Mouse (Mus musculus) myocyte (in vitro differentiated cells): ENCODE data around the gene Serpina16. TPM values are rescaled to one million over a fixed set of nuclear protein-coding genes. Genes with fewer than 3 reads are reported as not detected.
A peak's percentile ranks its signal among the peaks of the same experiment; 100 is the strongest.

Experiments
- H3K27me3 ChIP-seq: one replicate; pipeline ENCODE4 v1.6.1; 2011; ENCODE audit not compliant: control insufficient read depth, insufficient read depth, insufficient read length
- H3K36me3 ChIP-seq: one replicate; pipeline ENCODE4 v1.6.1; 2011; ENCODE audit not compliant: control insufficient read depth, insufficient read depth
- H3K4me2 ChIP-seq: one replicate; pipeline ENCODE4 v1.6.1; 2011; ENCODE audit warnings: low read depth, control low read depth
- H3K4me3 ChIP-seq: one replicate; pipeline ENCODE4 v1.5.1; 2011; ENCODE audit warnings: mild to moderate bottlenecking, control low read depth, moderate library complexity
- H3K79me2 ChIP-seq: one replicate; pipeline ENCODE4 v1.6.1; 2011; ENCODE audit not compliant: control insufficient read depth, insufficient read depth
- H3ac ChIP-seq: one replicate; pipeline ENCODE4 v1.6.1; 2011; ENCODE audit not compliant: control insufficient read depth, insufficient read length
- CEBPB ChIP-seq: IDR thresholded peaks from 2 replicates; pipeline ENCODE4 v1.6.1; 2011; ENCODE audit warnings: mild to moderate bottlenecking, moderate library complexity; ENCODE audit not compliant: poor library complexity, insufficient read depth, severe bottlenecking
- E2F4 ChIP-seq: IDR thresholded peaks from one replicate; pipeline ENCODE4 v1.6.1; 2011; ENCODE audit warnings: mild to moderate bottlenecking, control low read depth, moderate library complexity; ENCODE audit not compliant: insufficient read depth
- MAX ChIP-seq: IDR thresholded peaks from one replicate; pipeline ENCODE4 v1.6.1; 2011; ENCODE audit warnings: low read depth, mild to moderate bottlenecking, control low read depth
- MYOD1 ChIP-seq, 3 experiments: IDR thresholded peaks; one replicate each; pipeline ENCODE4 v1.6.1; 2011; ENCODE audit warnings: control low read depth in 2 of 3, low read depth in 2 of 3, mild to moderate bottlenecking in 2 of 3, moderate library complexity in 1 of 3; ENCODE audit not compliant: insufficient read length in 2 of 3, control insufficient read depth in 1 of 3
- MYOG ChIP-seq, 3 experiments: IDR thresholded peaks; one replicate each; pipeline ENCODE4 v1.6.1; 2011; ENCODE audit warnings: control low read depth in 2 of 3, low read depth in 2 of 3, mild to moderate bottlenecking in 2 of 3; ENCODE audit not compliant: insufficient read length in 2 of 3, control insufficient read depth in 1 of 3, insufficient read depth in 1 of 3
- POLR2A ChIP-seq: IDR thresholded peaks from one replicate; pipeline ENCODE4 v1.6.1; 2011; ENCODE audit warnings: low read depth, mild to moderate bottlenecking, control low read depth, moderate library complexity; ENCODE audit not compliant: insufficient read length
- POLR2AphosphoS2 ChIP-seq: IDR thresholded peaks from one replicate; pipeline ENCODE4 v1.6.1; 2011; ENCODE audit warnings: low read depth, control low read depth; ENCODE audit not compliant: insufficient read length
- REST ChIP-seq: IDR thresholded peaks from one replicate; pipeline ENCODE4 v1.6.1; 2011; ENCODE audit warnings: mild to moderate bottlenecking, control low read depth, moderate library complexity; ENCODE audit not compliant: insufficient read depth, insufficient read length
- SRF ChIP-seq: IDR thresholded peaks from one replicate; pipeline ENCODE4 v1.6.1; 2011; ENCODE audit warnings: low read depth; ENCODE audit not compliant: control insufficient read depth, insufficient read length
- TCF12 ChIP-seq: IDR thresholded peaks from one replicate; pipeline ENCODE4 v1.6.1; 2011; ENCODE audit warnings: mild to moderate bottlenecking, control low read depth; ENCODE audit not compliant: poor library complexity, insufficient read depth, severe bottlenecking
- TCF3 ChIP-seq: IDR thresholded peaks from one replicate; pipeline ENCODE4 v1.6.1; 2011; ENCODE audit warnings: low read depth, control low read depth; ENCODE audit not compliant: insufficient read length
- USF1 ChIP-seq: IDR thresholded peaks from one replicate; pipeline ENCODE4 v1.6.1; 2011; ENCODE audit warnings: low read depth, mild to moderate bottlenecking, control low read depth, moderate library complexity
- polyA plus RNA-seq: library from polyadenylated mRNA; unstranded; fragments of >200 nt; fragmentation: generic; extraction: Trizol; gene quantifications from one replicate; pipeline ENCODE4 v1.2.1, GENCODE M21; 2012; ENCODE audit warnings: missing spikeins

Gene Serpina16
- polyA plus RNA-seq, 1 experiment, result not detected

GRCm38 (mm10) chr12:103660076-103660475, 15.9 kb downstream of the Serpina16 start:
- Histone ChIP-seq H3ac (no peak overlapping the region), H3K4me3 (no peak overlapping the region), H3K36me3 (no peaks in the 10 kb centered on the region), H3K79me2 (no peaks in the 10 kb centered on the region), H3K4me2 (no peak overlapping the region), H3K27me3 (no peaks in the 10 kb centered on the region)
- TF ChIP-seq MYOG (IDR thresholded peaks at IDR 0.05; ENCODE audit: control insufficient read depth in 1 of 3, insufficient read depth in 1 of 3, insufficient read length in 2 of 3, low read depth in 2 of 3) (no peak), E2F4 (no peak), TCF3 (no peak), TCF12 (no peak), POLR2AphosphoS2 (no peak), USF1 (no peak)

DNA sequence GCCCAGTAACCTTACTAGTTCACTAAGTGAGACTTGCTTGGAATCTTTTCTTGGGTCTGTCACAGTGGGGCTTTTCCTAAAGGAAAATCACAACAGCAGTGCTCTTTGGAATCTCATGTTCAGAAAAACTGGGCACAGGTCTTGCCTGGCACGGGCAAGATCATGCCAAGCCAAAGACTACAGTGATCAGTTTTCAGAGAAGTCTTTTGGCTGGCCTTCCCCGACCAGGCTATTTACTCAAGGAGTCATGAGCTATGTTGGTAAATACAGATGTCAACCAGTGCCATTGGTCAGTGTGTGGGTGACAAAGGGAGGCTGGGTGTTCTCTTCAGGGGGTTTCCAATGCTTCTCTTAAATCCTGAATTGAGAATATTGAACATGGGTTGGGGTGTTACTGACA, 16.8 kb downstream of the Serpina16 start:
- Histone ChIP-seq H3K4me2 (no peak overlapping the region), H3K36me3 (no peaks in the 10 kb centered on the region), H3K79me2 (no peaks in the 10 kb centered on the region), H3K27me3 (no peaks in the 10 kb centered on the region), H3ac (no peak overlapping the region), H3K4me3 (no peak overlapping the region)
- TF ChIP-seq TCF3, result no peak
- TF ChIP-seq REST, result no peak
- TF ChIP-seq CEBPB, result no peak
- TF ChIP-seq USF1, result no peak
- no peak for TF ChIP-seq E2F4
- no peak for TF ChIP-seq MYOD1 (IDR thresholded peaks at IDR 0.05; ENCODE audit: control insufficient read depth in 1 of 3, insufficient read length in 2 of 3, low read depth in 2 of 3)
- TF ChIP-seq SRF, result no peak
- TF ChIP-seq TCF12, result no peak
- TF ChIP-seq POLR2AphosphoS2, result no peak
- TF ChIP-seq MYOG (IDR thresholded peaks at IDR 0.05; ENCODE audit: control insufficient read depth in 1 of 3, insufficient read depth in 1 of 3, insufficient read length in 2 of 3, low read depth in 2 of 3), result no peak
- no peak for TF ChIP-seq MAX
- no peak for TF ChIP-seq POLR2A

GRCm38 (mm10) chr12:103657991-103658390, 17.9 kb downstream of the Serpina16 start:
- H3K79me2 ChIP-seq, result no peaks in the 10 kb centered on the region
- H3K4me3 ChIP-seq, result no peak overlapping the region
- no peak overlapping the region for H3K4me2 ChIP-seq
- TF ChIP-seq USF1 (no peak), POLR2AphosphoS2 (no peak), CEBPB (no peak), POLR2A (no peak), E2F4 (no peak), TCF12 (no peak), MAX (no peak), REST (no peak)
- H3K36me3 ChIP-seq, result no peaks in the 10 kb centered on the region
- H3ac ChIP-seq, result no peak overlapping the region
- H3K27me3 ChIP-seq, result no peaks in the 10 kb centered on the region

- no peaks in the 10 kb centered on the region for H3K79me2 ChIP-seq
- TF ChIP-seq TCF12 (peak; percentile 30), REST (no peak), CEBPB (no peak), MYOD1 (IDR thresholded peaks at IDR 0.05; ENCODE audit: control insufficient read depth in 1 of 3, insufficient read length in 2 of 3, low read depth in 2 of 3) (peak; percentile 38 to 85 (median 82)), E2F4 (no peak), MYOG (IDR thresholded peaks at IDR 0.05; ENCODE audit: control insufficient read depth in 1 of 3, insufficient read depth in 1 of 3, insufficient read length in 2 of 3, low read depth in 2 of 3) (peak; percentile 45 to 69 (median 50)), POLR2AphosphoS2 (no peak)
Observed at GRCm38 (mm10) chr12:103656848-103657626, 18.9 kb downstream of the Serpina16 start, which contains the start of gene Serpina6. Gene Serpina6 (minus strand): TSS chr12:103657212.

GRCm38 (mm10) chr12:103655123-103656044, 20.6 kb downstream of the Serpina16 start:
- H3K4me3 ChIP-seq, result no peak overlapping the region
- H3K27me3 ChIP-seq, result no peaks in the 10 kb centered on the region
- H3ac ChIP-seq, result no peak overlapping the region
- H3K79me2 ChIP-seq, result no peaks in the 10 kb centered on the region
- no peaks in the 10 kb centered on the region for H3K36me3 ChIP-seq
- TF ChIP-seq MAX, result no peak
- TF ChIP-seq SRF, result no peak
- no peak for TF ChIP-seq MYOD1 (IDR thresholded peaks at IDR 0.05; ENCODE audit: control insufficient read depth in 1 of 3, insufficient read length in 2 of 3, low read depth in 2 of 3)
- no peak for TF ChIP-seq POLR2A
- TF ChIP-seq MYOG (IDR thresholded peaks at IDR 0.05; ENCODE audit: control insufficient read depth in 1 of 3, insufficient read depth in 1 of 3, insufficient read length in 2 of 3, low read depth in 2 of 3), result no peak
- no peak for TF ChIP-seq REST
- TF ChIP-seq E2F4, result no peak
- TF ChIP-seq TCF3, result no peak
- TF ChIP-seq TCF12, result no peak
- no peak for TF ChIP-seq USF1
- no peak for TF ChIP-seq CEBPB
- no peak for TF ChIP-seq POLR2AphosphoS2
- no peak overlapping the region for H3K4me2 ChIP-seq

More at GRCm38 (mm10) chr12:103656848-103657626, 18.9 kb downstream of the Serpina16 start, which contains the start of gene Serpina6:
- no peaks in the 10 kb centered on the region for H3K36me3 ChIP-seq
- H3K27me3 ChIP-seq, result no peaks in the 10 kb centered on the region
- H3ac ChIP-seq, result no peak within 1 kb of the TSS
- no peak within 1 kb of the TSS for H3K4me3 ChIP-seq
- peak within 1 kb of the TSS; percentile 69 for H3K4me2 ChIP-seq
